Mouse (Mus musculus) lung, postnatal 36 days (tissue): ENCODE results near the gene Kiss1r.

Experiments used
- DNase-seq: peaks from one replicate; pipeline ENCODE4 v3.0.0; 2022; ENCODE audit warnings: mixed read lengths

The Kiss1r gene

GRCm38 (mm10) chr10:79897316-79898245 lies 19.2 kb upstream of the Kiss1r start:
- DNase-seq: no peak

DNA sequence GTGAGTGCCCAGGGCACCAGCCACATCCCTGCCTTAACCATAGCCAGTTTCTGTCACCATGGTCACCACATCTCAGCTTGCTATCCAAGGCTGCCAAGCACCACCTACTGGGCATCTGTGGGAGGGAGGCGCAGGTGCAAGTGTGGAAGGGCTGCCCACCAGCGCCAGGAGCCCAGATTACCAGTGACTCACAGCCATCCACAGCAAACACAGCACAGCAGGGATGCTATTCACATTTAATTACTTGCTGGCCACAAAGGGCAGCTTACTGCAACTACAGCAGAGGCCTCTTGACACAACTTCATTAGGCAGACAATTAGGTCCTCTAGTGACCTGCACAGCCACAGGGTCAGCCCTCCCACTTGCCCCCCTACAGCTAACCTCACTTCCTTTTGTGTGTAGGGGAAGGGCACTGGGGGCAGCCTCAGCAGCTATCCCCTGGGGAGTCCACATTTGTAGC lies 15.8 kb upstream of the Kiss1r start:
- DNase-seq: no peak

GRCm38 (mm10) chr10:79906712-79907111 lies 10.1 kb upstream of the Kiss1r start:
- DNase-seq: no peak

DNA sequence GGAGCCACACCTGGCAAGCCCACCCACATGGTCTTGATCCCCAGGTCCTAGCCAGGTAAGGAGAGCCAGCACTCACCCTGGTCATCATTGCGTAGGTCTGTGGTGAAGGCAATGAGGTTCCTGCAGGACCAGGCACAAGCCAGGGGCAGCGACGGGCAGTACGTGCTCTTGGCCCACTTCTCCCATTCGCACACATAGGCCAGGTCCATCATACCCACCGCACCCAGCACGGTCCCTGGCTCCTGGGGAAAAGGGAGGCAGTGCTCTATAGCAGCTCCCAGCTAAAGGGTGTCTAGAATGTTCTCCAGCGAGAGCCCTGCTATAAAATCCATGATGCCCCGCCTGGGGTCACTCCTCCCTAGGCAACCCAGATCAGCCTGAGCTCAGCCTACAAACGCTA lies 9.4 kb upstream of the Kiss1r start:
- DNase-seq: no peak

- DNase-seq: peak; percentile 98
Observed at GRCm38 (mm10) chr10:79908167-79909091, 8.3 kb upstream of the Kiss1r start, which contains the start of gene Med16. Med16 (minus strand) TSS chr10:79908923.

DNA sequence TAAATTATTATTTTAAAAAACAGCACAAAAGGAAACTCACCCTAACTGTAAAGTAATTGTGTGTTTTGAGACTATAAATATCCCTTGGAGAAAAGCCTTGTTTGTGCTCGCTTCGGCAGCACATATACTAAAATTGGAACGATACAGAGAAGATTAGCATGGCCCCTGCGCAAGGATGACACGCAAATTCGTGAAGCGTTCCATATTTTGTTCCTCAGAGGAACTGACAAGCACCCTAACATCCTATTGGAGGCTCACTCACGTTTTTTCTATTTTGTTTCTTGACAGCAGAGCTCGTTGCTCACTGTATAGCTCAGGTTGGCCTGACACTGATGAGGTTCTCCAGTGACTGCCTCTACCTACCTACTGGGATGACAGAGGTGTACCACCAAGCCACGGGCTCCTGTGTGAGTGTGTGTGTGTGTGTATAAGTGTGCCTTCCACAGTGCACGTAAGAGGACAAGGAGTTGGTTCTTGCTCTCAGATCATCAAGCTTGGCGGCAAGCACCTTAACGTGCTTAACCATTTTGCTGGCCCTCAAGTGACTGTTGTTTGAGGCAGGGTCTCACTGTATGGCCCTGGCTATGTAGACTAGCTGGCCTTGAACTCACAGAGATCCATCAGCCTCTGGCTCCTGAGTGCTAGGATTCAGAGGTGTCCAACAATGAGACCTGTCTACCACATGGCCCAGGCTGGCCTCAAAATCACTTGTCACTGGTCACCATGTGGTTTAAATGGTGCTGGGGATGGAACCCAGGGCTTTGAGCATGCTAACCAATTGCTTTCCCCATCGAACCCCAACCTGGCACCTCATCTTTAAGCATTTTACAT lies 7.5 kb upstream of the Kiss1r start:
- peak; percentile 52 for DNase-seq

DNA sequence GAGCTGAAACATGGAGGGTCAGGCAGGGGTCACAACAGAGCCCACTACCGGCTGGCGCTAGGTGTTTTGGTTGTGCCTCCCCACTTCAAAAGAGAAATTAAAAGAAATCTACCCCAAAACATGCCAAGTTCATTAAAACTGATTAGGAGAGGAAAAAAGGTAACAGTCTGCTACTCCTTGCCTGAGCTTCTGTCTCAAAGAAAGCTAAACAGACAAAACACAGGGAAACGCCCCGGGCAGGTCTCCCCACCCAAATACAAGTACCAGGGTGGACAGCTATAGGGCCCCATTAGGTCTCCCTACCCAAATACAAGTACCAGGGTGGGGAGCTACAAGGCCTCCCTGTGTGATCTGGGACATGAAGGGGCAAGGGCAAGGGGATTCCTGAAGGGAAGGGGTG lies 6.2 kb upstream of the Kiss1r start, which contains the start of gene Gm26602:
Gm26602 (plus strand) TSS at position 301 of the 400 bp plus-strand sequence.
- no peak for DNase-seq

DNA sequence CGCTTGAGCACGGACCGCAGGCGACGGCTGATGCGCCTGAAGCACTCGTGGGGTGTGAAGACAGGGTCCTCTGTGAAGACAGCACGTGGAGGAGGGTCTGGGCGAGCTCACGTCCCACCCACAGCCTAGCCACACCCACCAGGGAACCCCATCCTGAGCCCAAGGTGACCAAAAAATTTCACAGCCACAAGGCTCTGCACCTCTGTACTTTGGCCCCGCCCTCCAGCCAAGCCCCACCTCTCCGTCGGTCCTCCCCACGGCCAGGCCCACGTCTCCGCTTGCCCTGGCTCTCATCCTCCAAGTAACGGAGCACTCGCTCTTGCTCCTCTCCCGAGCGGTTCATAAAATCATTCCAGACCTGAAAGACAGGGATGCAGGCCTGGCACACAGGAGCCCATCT lies 4.4 kb upstream of the Kiss1r start:
- no peak for DNase-seq

- DNase-seq: no peak
Observed at GRCm38 (mm10) chr10:79914131-79914947, 2.4 kb upstream of the Kiss1r start.

GRCm38 (mm10) chr10:79914948-79915596 lies 1.7 kb upstream of the Kiss1r start:
- DNase-seq: peak; percentile 72

DNA sequence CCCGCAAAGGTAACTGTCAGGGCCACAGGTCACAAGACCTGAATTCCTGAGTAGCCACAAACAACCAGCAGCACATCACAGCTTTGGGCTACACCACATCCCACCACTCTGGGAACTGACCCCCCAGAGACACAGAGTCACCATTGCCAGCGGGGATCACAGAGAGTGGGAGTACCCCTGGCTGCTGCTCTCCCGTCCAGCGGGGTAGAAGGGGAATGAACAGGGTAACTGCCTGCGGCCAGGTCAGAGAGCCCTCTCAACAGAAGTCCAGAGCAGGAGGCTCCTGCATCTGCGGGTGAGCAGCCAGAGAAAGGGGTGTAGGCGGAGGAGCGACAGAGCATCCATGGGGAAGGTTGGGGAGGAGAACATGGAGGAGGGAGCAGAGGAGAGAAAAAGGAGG lies 690 bp upstream of the Kiss1r start:
- DNase-seq: no peak

- DNase-seq: no peak
Observed at GRCm38 (mm10) chr10:79917532-79918100, 845 bp downstream of the Kiss1r start.

DNA sequence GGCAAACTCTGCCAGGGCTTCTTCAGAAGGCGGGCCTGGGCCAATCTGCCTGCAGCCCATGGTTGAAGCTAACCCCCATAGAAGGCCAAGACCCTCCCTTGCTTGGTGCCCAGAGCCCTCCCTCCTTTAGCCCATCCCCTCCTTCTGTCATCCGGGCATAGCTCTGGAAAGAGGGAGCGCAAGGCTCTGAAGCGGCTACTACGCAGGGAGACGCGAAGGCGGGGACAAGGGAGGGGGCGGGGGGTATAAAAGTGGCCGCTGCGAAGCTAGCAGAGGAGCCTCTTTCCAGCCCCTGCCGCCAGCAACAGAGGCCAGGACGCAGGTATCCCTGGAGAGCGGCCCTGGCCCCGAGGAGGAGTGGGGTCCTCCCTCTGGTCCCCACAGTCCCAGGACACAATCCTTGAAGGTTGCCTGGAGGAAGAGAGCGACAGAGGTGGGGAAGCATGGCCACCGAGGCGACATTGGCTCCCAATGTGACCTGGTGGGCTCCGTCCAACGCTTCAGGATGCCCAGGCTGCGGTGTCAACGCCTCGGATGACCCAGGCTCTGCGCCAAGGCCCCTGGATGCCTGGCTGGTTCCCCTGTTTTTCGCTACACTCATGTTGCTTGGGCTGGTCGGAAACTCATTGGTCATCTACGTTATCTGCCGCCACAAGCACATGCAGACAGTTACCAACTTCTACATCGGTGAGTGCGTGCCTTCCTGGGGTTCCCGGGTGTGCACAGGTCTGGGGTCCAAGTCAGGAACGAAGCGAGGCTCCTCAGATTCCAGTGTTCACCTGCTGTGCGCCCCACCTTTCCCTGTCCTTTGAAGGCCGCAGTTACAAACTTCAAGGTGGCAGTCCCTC lies 1.7 kb downstream of the Kiss1r start:
- peak; percentile 56 for DNase-seq

DNA sequence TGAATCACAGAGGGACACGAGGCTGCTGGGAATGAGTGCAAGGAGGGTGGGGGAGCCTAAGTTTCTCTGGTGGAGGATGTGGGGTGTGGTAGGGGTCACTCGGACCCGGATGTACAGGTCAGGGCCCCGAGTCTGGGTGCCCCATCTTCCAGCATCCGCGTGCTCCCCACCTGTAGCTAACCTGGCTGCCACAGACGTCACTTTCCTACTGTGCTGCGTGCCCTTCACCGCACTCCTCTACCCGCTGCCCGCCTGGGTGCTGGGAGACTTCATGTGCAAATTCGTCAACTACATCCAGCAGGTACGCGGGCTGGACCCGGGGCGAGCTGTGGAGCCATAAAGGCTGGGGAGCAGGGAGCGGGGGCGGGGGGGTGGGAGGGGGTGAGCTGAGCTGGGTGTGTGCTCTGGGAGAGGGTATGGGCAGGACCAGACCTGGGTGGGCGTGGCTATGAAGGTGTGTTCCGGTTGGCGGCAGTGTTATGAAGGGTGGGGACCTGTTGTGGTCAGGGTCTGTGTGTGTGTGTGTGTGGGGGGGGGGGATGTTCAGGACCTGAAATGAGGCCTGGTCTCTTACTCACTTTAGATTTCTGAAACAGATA lies 2.6 kb downstream of the Kiss1r start:
- peak; percentile 67 for DNase-seq

GRCm38 (mm10) chr10:79920056-79920890 lies 3.5 kb downstream of the Kiss1r start:
- no peak for DNase-seq

DNA sequence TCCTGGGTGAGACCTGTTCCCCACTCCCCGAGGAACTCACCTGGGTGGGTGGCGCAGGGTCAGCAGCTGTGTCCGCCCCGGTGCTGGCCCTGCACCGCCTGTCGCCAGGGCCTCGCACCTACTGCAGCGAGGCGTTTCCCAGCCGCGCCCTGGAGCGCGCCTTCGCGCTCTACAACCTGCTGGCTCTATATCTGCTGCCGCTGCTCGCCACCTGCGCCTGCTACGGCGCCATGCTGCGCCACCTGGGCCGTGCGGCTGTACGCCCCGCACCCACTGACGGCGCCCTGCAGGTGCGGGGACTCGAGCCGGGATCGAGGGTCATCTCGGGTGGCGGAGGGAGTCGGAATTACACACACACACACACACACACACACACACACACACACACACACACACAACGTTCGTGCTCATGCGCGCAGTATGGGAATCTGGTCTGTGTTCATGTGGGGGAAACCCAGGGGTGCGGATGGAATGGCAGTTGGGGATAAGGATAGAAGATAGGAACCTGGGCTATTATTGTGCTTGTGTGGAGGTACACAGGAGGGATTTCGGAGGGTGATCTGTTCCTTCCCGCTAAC lies 4.3 kb downstream of the Kiss1r start, which contains the start of gene R3hdm4:
R3hdm4 (minus strand) TSS at position 251 of the 578 bp plus-strand sequence.
- no peak for DNase-seq

GRCm38 (mm10) chr10:79921572-79921971 lies 4.8 kb downstream of the Kiss1r start:
- DNase-seq: no peak
